Mouse (Mus musculus): Measurements from ENCODE around the gene Zfp976.
"Not testable (repeated sequence)": the region's sequence is repeated elsewhere in the genome, so short reads cannot be mapped to it uniquely, and the experiment has no call there.

Gene Zfp976

GRCm38 (mm10) chr7:42642152-42643115 lies at the start of gene Zfp976:
Zfp976 (minus strand) TSS chr7:42642588.
- DNase-seq (ENCODE audit: low spot score) = peak; percentile 52

- not testable (repeated sequence) for DNase-seq (ENCODE audit: low spot score)
Observed at GRCm38 (mm10) chr7:42680081-42680480, 37.7 kb upstream of the Zfp976 start.

GRCm38 (mm10) chr7:42679646-42680045 lies 37.3 kb upstream of the Zfp976 start:
- DNase-seq (ENCODE audit: low spot score) = not testable (repeated sequence)

GRCm38 (mm10) chr7:42660140-42660539 lies 17.8 kb upstream of the Zfp976 start:
- DNase-seq (ENCODE audit: low spot score) = not testable (repeated sequence)

GRCm38 (mm10) chr7:42655211-42655610 lies 12.8 kb upstream of the Zfp976 start:
- DNase-seq (ENCODE audit: low spot score) = not testable (repeated sequence)

- not testable (repeated sequence) for DNase-seq (ENCODE audit: low spot score)
Observed at GRCm38 (mm10) chr7:42643120-42643620, 782 bp upstream of the Zfp976 start.

GRCm38 (mm10) chr7:42631031-42631430 lies 11.4 kb downstream of the Zfp976 start:
- DNase-seq (ENCODE audit: low spot score) = not testable (repeated sequence)

- not testable (repeated sequence) for DNase-seq (ENCODE audit: low spot score)
Observed at GRCm38 (mm10) chr7:42595666-42596065, 46.7 kb downstream of the Zfp976 start.

- DNase-seq (ENCODE audit: low spot score) = not testable (repeated sequence)
Observed at GRCm38 (mm10) chr7:42592413-42592812, 50.0 kb downstream of the Zfp976 start, which contains the start of gene Zfp977. Zfp977 (minus strand) TSS chr7:42592547.

- not testable (repeated sequence) for DNase-seq (ENCODE audit: low spot score)
Observed at GRCm38 (mm10) chr7:42591311-42591710, 51.1 kb downstream of the Zfp976 start.

- no peak for DNase-seq (ENCODE audit: low spot score)
Observed at GRCm38 (mm10) chr7:42578488-42578887, 63.9 kb downstream of the Zfp976 start, which contains the start of gene Gm21028. Gm21028 (minus strand) TSS chr7:42578588.
